Mouse (Mus musculus) stomach, embryonic 15.5 days (tissue): ENCODE results near the gene Tubb1. TPM values are rescaled to one million over a fixed set of nuclear protein-coding genes. Genes with fewer than 3 reads are reported as not detected.

ENCODE experiments used
- polyA plus RNA-seq: library from polyadenylated mRNA; unstranded; fragments of >200 nt; fragmentation: Nextera tagmentation; extraction: Ambion mirVana; gene quantifications from 2 replicates; pipeline ENCODE4 v1.2.1, GENCODE M21; 2015

Gene Tubb1
- polyA plus RNA-seq, 1 experiment from 2014 or later, result 2.3 TPM

Other genes with a start within 250 kb of the Tubb1 start
- 1,615 and 1,630 TPM in 2 replicates for gene Gnas, start 166.4 kb upstream of the Tubb1 start, polyA plus RNA-seq
- gene Gm20721, start 104.0 kb upstream of the Tubb1 start, polyA plus RNA-seq, result 37.5 and 62.9 TPM in 2 replicates
- 91.7 and 92.4 TPM in 2 replicates for gene Nelfcd, start 34.9 kb upstream of the Tubb1 start, polyA plus RNA-seq
- 181 and 199 TPM in 2 replicates for gene Ctsz, start 11.7 kb upstream of the Tubb1 start, polyA plus RNA-seq
- 673 and 703 TPM in 2 replicates for gene Atp5e, start 13.4 kb downstream of the Tubb1 start, polyA plus RNA-seq
- 113 and 114 TPM in 2 replicates for gene Prelid3b, start 22.4 kb downstream of the Tubb1 start, polyA plus RNA-seq
- gene Zfp831, start 192.8 kb downstream of the Tubb1 start, polyA plus RNA-seq, result 0.03 and 0.04 TPM in 2 replicates